Mouse (Mus musculus) liver, postnatal 0 days (tissue): ENCODE measurements around the gene Gcnt3.

Source experiments
- CTCF ChIP-seq: sonication (generic); IDR thresholded peaks from 2 replicates; pipeline ENCODE4 v1.5.1; 2016; ENCODE audit warnings: antibody characterized with exemption, low read depth
- EP300 ChIP-seq: IDR thresholded peaks from 2 replicates; pipeline ENCODE4 v1.6.1; 2016; ENCODE audit warnings: antibody characterized with exemption, low read depth, mild to moderate bottlenecking

DNA sequence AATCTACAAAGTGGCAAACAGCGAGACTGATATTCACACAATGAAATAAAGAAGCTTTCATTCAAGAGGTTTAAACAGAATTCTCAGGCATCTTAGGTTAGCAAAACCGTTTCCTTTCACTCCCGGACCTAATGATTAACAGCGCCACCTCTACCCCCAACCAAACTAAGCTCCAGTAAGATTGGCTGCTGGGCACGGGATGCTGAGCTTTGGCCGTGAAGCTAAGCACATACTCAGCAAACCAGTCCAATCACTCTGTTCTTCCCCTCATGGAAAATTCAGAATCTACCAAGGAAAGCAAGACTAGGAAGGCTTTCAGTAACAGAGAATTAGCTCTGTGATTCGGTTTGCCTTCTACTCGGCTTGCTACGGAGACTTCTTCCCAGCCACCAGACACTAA, 4.8 kb downstream of the Gcnt3 start:
- TF ChIP-seq CTCF = no peak
- no peak for TF ChIP-seq EP300
